Mouse (Mus musculus) intestine, embryonic 15.5 days (tissue): ENCODE results near the gene Rnf183. TPM values are rescaled to one million over a fixed set of nuclear protein-coding genes. Genes with fewer than 3 reads are reported as not detected.

ENCODE experiments used
- polyA plus RNA-seq: library from polyadenylated mRNA; unstranded; fragments of >200 nt; fragmentation: Nextera tagmentation; extraction: Ambion mirVana; gene quantifications from 2 replicates; pipeline ENCODE4 v1.2.1, GENCODE M21; 2015

Gene Rnf183
- polyA plus RNA-seq, 1 experiment from 2014 or later, result not detected

Other genes starting within 250 kb of the Rnf183 start
- 6.0 and 6.9 TPM in 2 replicates for gene Zfp37, start 204.2 kb downstream of the Rnf183 start, polyA plus RNA-seq
- 17.0 and 19.9 TPM in 2 replicates for gene Slc31a2, start 172.7 kb downstream of the Rnf183 start, polyA plus RNA-seq
- gene Fkbp15, start 74.7 kb downstream of the Rnf183 start, polyA plus RNA-seq, result 23.7 and 24.7 TPM in 2 replicates
- gene Slc31a1, start 74.5 kb downstream of the Rnf183 start, polyA plus RNA-seq, result 96.6 and 102 TPM in 2 replicates
- 138 and 147 TPM in 2 replicates for gene Cdc26, start 26.6 kb downstream of the Rnf183 start, polyA plus RNA-seq
- 17.3 and 18.7 TPM in 2 replicates for gene Prpf4, start 26.5 kb downstream of the Rnf183 start, polyA plus RNA-seq
- 7.7 and 9.1 TPM in 2 replicates for gene Wdr31, start 35.6 kb upstream of the Rnf183 start, polyA plus RNA-seq
- gene Bspry, start 44.8 kb upstream of the Rnf183 start, polyA plus RNA-seq, result 31.7 and 33.2 TPM in 2 replicates
- gene Hdhd3, start 68.2 kb upstream of the Rnf183 start, polyA plus RNA-seq, result 61.6 and 76.4 TPM in 2 replicates
- gene Alad, start 84.7 kb upstream of the Rnf183 start, polyA plus RNA-seq, result 156 and 161 TPM in 2 replicates
- 70.5 and 71.5 TPM in 2 replicates for gene Pole3, start 89.8 kb upstream of the Rnf183 start, polyA plus RNA-seq
- 0.15 and 0.43 TPM in 2 replicates for gene 4933430I17Rik, start 90.1 kb upstream of the Rnf183 start, polyA plus RNA-seq
- 43.5 and 46.3 TPM in 2 replicates for gene Rgs3, start 124.6 kb upstream of the Rnf183 start, polyA plus RNA-seq